In genomic region chr1:131184253-131184955, GRCm38 (mm10) we compare ENCODE assay signal across 8 mouse cellular contexts. TPM values are rescaled to one million over a fixed set of nuclear protein-coding genes. Genes with fewer than 3 reads are reported as not detected.
DNase-seq lines count a peak whose midpoint lies in the region; ATAC-seq and TF ChIP-seq lines count a peak whose summit lies in the region.

No protein-coding gene starts in this region.

- 55% methylated on average over 9 of the region's 9 CpGs for WGBS in heart, embryonic 15.5 days
- WGBS in midbrain, embryonic 13.5 days: 92% methylated on average over 9 of the region's 9 CpGs
- 63% methylated on average over 9 of the region's 9 CpGs for WGBS in intestine, postnatal 0 days
- 88% methylated on average over 9 of the region's 9 CpGs for WGBS in forebrain, embryonic 13.5 days

- no peaks in the 10 kb centered on the region for H3K27me3 ChIP-seq in heart, embryonic 15.5 days
- no peaks in the 10 kb centered on the region for H3K27me3 ChIP-seq in midbrain, embryonic 13.5 days
- no peaks in the 10 kb centered on the region for H3K27me3 ChIP-seq in intestine, postnatal 0 days (replicated peaks; ENCODE audit: control insufficient read depth, insufficient read depth, low read length)
- no peaks in the 10 kb centered on the region for H3K27me3 ChIP-seq in forebrain, embryonic 13.5 days

- H3K9me3 ChIP-seq in heart, embryonic 15.5 days (replicated peaks): no peaks in the 10 kb centered on the region
- no peaks in the 10 kb centered on the region for H3K9me3 ChIP-seq in midbrain, embryonic 13.5 days
- no peaks in the 10 kb centered on the region for H3K9me3 ChIP-seq in intestine, postnatal 0 days (ENCODE audit: control insufficient read depth)
- no peaks in the 10 kb centered on the region for H3K9me3 ChIP-seq in forebrain, embryonic 13.5 days (replicated peaks)

- H3K9ac ChIP-seq in heart, embryonic 15.5 days: no peak overlapping the region
- H3K9ac ChIP-seq in midbrain, embryonic 13.5 days (replicated peaks): no peak overlapping the region
- no peak overlapping the region for H3K9ac ChIP-seq in intestine, postnatal 0 days (ENCODE audit: low read depth, low read length)
- H3K9ac ChIP-seq in forebrain, embryonic 13.5 days: no peak overlapping the region

- no peak overlapping the region for H3K4me3 ChIP-seq in left cerebral cortex, adult 2 months
- no peak overlapping the region for H3K4me3 ChIP-seq in heart, embryonic 15.5 days
- H3K4me3 ChIP-seq in midbrain, embryonic 13.5 days (replicated peaks): no peak overlapping the region
- H3K4me3 ChIP-seq in intestine, postnatal 0 days (ENCODE audit: low read depth, low read length): no peak overlapping the region
- no peak overlapping the region for H3K4me3 ChIP-seq in forebrain, embryonic 13.5 days

- ATAC-seq in heart, embryonic 15.5 days (replicated peaks; ENCODE audit: insufficient number of reproducible peaks, insufficient read depth, low FRiP score, low read depth): no peak
- ATAC-seq in megakaryocyte progenitor cell, adult 5-6 weeks (replicated peaks; ENCODE audit: poor library complexity): peak; percentile 46
- ATAC-seq in midbrain, embryonic 13.5 days: no peak
- ATAC-seq in intestine, postnatal 0 days: no peak
- no peak for ATAC-seq in forebrain, embryonic 13.5 days

- intact Hi-C loops in left cerebral cortex, adult 2 months (cut with DNase I): loop anchor here (5.0 kb wide), 1 partner anchor 78 kb away; no protein-coding TSS in a partner anchor
- intact Hi-C loops in left cerebral cortex, postnatal 36 days (cut with DNase I): loop anchor here (5.0 kb wide), 1 partner anchor 78 kb away; no protein-coding TSS in a partner anchor

- no peak for TF ChIP-seq CTCF in left cerebral cortex, adult 2 months (IDR thresholded peaks at IDR 0.05)
- TF ChIP-seq CTCF in intestine, postnatal 0 days (IDR thresholded peaks at IDR 0.05; ENCODE audit: low read depth): no peak

- peaks cover 8% of the 10 kb centered on the region for H3K36me3 ChIP-seq in heart, embryonic 15.5 days
- peaks cover 11% of the 10 kb centered on the region for H3K36me3 ChIP-seq in midbrain, embryonic 13.5 days
- peaks cover 4% of the 10 kb centered on the region; the same call in 1 of the 2 replicates for H3K36me3 ChIP-seq in intestine, postnatal 0 days (ENCODE audit: control insufficient read depth, insufficient read depth)
- H3K36me3 ChIP-seq in forebrain, embryonic 13.5 days (ENCODE audit: poor library complexity, severe bottlenecking): peaks cover 14% of the 10 kb centered on the region

- H3K4me1 ChIP-seq in heart, embryonic 15.5 days (replicated peaks): peaks cover 39% of the 10 kb centered on the region
- H3K4me1 ChIP-seq in midbrain, embryonic 13.5 days (replicated peaks): no peaks in the 10 kb centered on the region
- no peaks in the 10 kb centered on the region for H3K4me1 ChIP-seq in intestine, postnatal 0 days (replicated peaks; ENCODE audit: control insufficient read depth, insufficient read depth, low read length)
- H3K4me1 ChIP-seq in forebrain, embryonic 13.5 days: no peaks in the 10 kb centered on the region

- H3K27ac ChIP-seq in left cerebral cortex, adult 2 months: peak overlapping the region; percentile 44
- H3K27ac ChIP-seq in heart, embryonic 15.5 days: peak overlapping the region; percentile 5; the same call in 1 of the 2 replicates
- H3K27ac ChIP-seq in midbrain, embryonic 13.5 days: no peak overlapping the region
- H3K27ac ChIP-seq in intestine, postnatal 0 days (ENCODE audit: low read depth, low read length): no peak overlapping the region
- H3K27ac ChIP-seq in forebrain, embryonic 13.5 days: no peak overlapping the region

- no peak overlapping the region for H3K4me2 ChIP-seq in heart, embryonic 15.5 days
- no peak overlapping the region for H3K4me2 ChIP-seq in midbrain, embryonic 13.5 days (replicated peaks)
- H3K4me2 ChIP-seq in intestine, postnatal 0 days (replicated peaks; ENCODE audit: low read depth): no peak overlapping the region
- no peak overlapping the region for H3K4me2 ChIP-seq in forebrain, embryonic 13.5 days

- DNase-seq in left cerebral cortex, adult 2 months (ENCODE audit: extremely low spot score in 1 of 2, low spot score in 2 of 2): no peak
- no peak for DNase-seq in left cerebral cortex, postnatal 36 days (ENCODE audit: low spot score in 2 of 2)
- DNase-seq in adipocyte (ENCODE audit: low spot score): peak; percentile 54

RNA-seq across cellular contexts. Expression of gene Eif2d, which starts 31.4 kb away (rescaled TPM):
- 10 to 100 TPM; 38.2 to 42.1 TPM for total RNA-seq in left cerebral cortex, adult 2 months (2021)
- total RNA-seq in left cerebral cortex, postnatal 36 days (2021): 10 to 100 TPM; 31.6 to 38.6 TPM
- polyA plus RNA-seq in heart, embryonic 15.5 days (2015; fragmentation: Nextera tagmentation; extraction: Ambion mirVana): 41.2 and 47.9 TPM in 2 replicates
- total RNA-seq in megakaryocyte progenitor cell, adult 5-6 weeks (2015): 36.9 and 37.6 TPM in 2 replicates
- total RNA-seq in megakaryocyte progenitor cell, adult 5-6 weeks (2017): 29.7 and 34.0 TPM in 2 replicates
- polyA plus RNA-seq in midbrain, embryonic 13.5 days (2015; fragmentation: Nextera tagmentation; extraction: Ambion mirVana): 49.3 and 53.8 TPM in 2 replicates
- 26.4 and 27.1 TPM in 2 replicates for polyA plus RNA-seq in intestine, postnatal 0 days (2015; fragmentation: Nextera tagmentation; extraction: Ambion mirVana)
- 55.0 and 60.6 TPM in 2 replicates for polyA plus RNA-seq in forebrain, embryonic 13.5 days (2015; fragmentation: Nextera tagmentation; extraction: Ambion mirVana)

RNA-seq across cellular contexts. Expression of gene Dyrk3, which starts 46.3 kb away (rescaled TPM):
- 10 to 100 TPM; 15.6 to 16.6 TPM for total RNA-seq in left cerebral cortex, adult 2 months (2021)
- total RNA-seq in left cerebral cortex, postnatal 36 days (2021): 10 to 100 TPM in 1 of 2 experiments, 1 to 10 TPM in 1; 8.1 to 14.0 TPM
- 1.7 and 2.5 TPM in 2 replicates for polyA plus RNA-seq in heart, embryonic 15.5 days (2015; fragmentation: Nextera tagmentation; extraction: Ambion mirVana)
- total RNA-seq in megakaryocyte progenitor cell, adult 5-6 weeks (2015): 6.4 and 7.9 TPM in 2 replicates
- total RNA-seq in megakaryocyte progenitor cell, adult 5-6 weeks (2017): 4.0 and 5.7 TPM in 2 replicates
- 18.3 and 19.2 TPM in 2 replicates for polyA plus RNA-seq in midbrain, embryonic 13.5 days (2015; fragmentation: Nextera tagmentation; extraction: Ambion mirVana)
- 0.54 and 0.80 TPM in 2 replicates for polyA plus RNA-seq in intestine, postnatal 0 days (2015; fragmentation: Nextera tagmentation; extraction: Ambion mirVana)
- 16.7 and 18.9 TPM in 2 replicates for polyA plus RNA-seq in forebrain, embryonic 13.5 days (2015; fragmentation: Nextera tagmentation; extraction: Ambion mirVana)

Comparison
In these comparisons a context has a peak if more than half of its experiments do, and no peak if none do; other contexts are left out.
1. H3K27ac ChIP-seq: peak in left cerebral cortex, adult 2 months (single experiment) and heart, embryonic 15.5 days (single experiment); none in midbrain, embryonic 13.5 days (single experiment), intestine, postnatal 0 days (single experiment) and forebrain, embryonic 13.5 days (single experiment).